Mouse (Mus musculus) fibroblast of lung, adult 2 months (primary cell): ENCODE measurements around the gene Cyth3.

Experiments
- DNase-seq: peaks from one replicate; pipeline ENCODE4 v3.0.0-alpha.2; 2011; ENCODE audit warnings: low read depth

Gene Cyth3

GRCm38 (mm10) chr5:143621893-143622622 lies at the start of gene Cyth3:
Gene Cyth3 (plus strand): TSS chr5:143622447.
- peak; percentile 87 for DNase-seq

GRCm38 (mm10) chr5:143573067-143573466 lies 49.2 kb upstream of the Cyth3 start:
- no peak for DNase-seq

GRCm38 (mm10) chr5:143574261-143575178 lies 47.7 kb upstream of the Cyth3 start:
- no peak for DNase-seq

- no peak for DNase-seq
Measured at GRCm38 (mm10) chr5:143579537-143580203, 42.6 kb upstream of the Cyth3 start.

GRCm38 (mm10) chr5:143580982-143581381 lies 41.3 kb upstream of the Cyth3 start:
- no peak for DNase-seq

GRCm38 (mm10) chr5:143581874-143582273 lies 40.4 kb upstream of the Cyth3 start:
- no peak for DNase-seq

- no peak for DNase-seq
Measured at GRCm38 (mm10) chr5:143583081-143583480, 39.2 kb upstream of the Cyth3 start.

- DNase-seq, result no peak
Measured at GRCm38 (mm10) chr5:143584982-143585381, 37.3 kb upstream of the Cyth3 start.

GRCm38 (mm10) chr5:143586386-143586785 lies 35.9 kb upstream of the Cyth3 start:
- no peak for DNase-seq

GRCm38 (mm10) chr5:143589108-143589507 lies 33.1 kb upstream of the Cyth3 start:
- DNase-seq, result no peak

- no peak for DNase-seq
Measured at GRCm38 (mm10) chr5:143592926-143593325, 29.3 kb upstream of the Cyth3 start.

GRCm38 (mm10) chr5:143593563-143594146 lies 28.6 kb upstream of the Cyth3 start:
- no peak for DNase-seq

- DNase-seq, result no peak
Measured at GRCm38 (mm10) chr5:143594291-143595065, 27.8 kb upstream of the Cyth3 start.

- no peak for DNase-seq
Measured at GRCm38 (mm10) chr5:143602051-143602450, 20.2 kb upstream of the Cyth3 start.

GRCm38 (mm10) chr5:143604157-143604774 lies 18.0 kb upstream of the Cyth3 start:
- DNase-seq, result no peak

- DNase-seq, result no peak
Measured at GRCm38 (mm10) chr5:143606756-143607155, 15.5 kb upstream of the Cyth3 start.

- no peak for DNase-seq
Measured at GRCm38 (mm10) chr5:143608175-143608574, 14.1 kb upstream of the Cyth3 start.

- DNase-seq, result no peak
Measured at GRCm38 (mm10) chr5:143611954-143612353, 10.3 kb upstream of the Cyth3 start.

- DNase-seq, result no peak
Measured at GRCm38 (mm10) chr5:143613265-143613664, 9.0 kb upstream of the Cyth3 start.

GRCm38 (mm10) chr5:143614519-143614918 lies 7.7 kb upstream of the Cyth3 start:
- DNase-seq, result no peak

- no peak for DNase-seq
Measured at GRCm38 (mm10) chr5:143615353-143615752, 6.9 kb upstream of the Cyth3 start.
